Mouse (Mus musculus): ENCODE data around the gene Ybey. TPM values are rescaled to one million over a fixed set of nuclear protein-coding genes. Genes with fewer than 3 reads are reported as not detected.

Ybey gene
- 2.6 and 2.7 TPM in 2 replicates for polyA plus RNA-seq (2015; fragmentation: Nextera tagmentation; extraction: Ambion mirVana)

DNA sequence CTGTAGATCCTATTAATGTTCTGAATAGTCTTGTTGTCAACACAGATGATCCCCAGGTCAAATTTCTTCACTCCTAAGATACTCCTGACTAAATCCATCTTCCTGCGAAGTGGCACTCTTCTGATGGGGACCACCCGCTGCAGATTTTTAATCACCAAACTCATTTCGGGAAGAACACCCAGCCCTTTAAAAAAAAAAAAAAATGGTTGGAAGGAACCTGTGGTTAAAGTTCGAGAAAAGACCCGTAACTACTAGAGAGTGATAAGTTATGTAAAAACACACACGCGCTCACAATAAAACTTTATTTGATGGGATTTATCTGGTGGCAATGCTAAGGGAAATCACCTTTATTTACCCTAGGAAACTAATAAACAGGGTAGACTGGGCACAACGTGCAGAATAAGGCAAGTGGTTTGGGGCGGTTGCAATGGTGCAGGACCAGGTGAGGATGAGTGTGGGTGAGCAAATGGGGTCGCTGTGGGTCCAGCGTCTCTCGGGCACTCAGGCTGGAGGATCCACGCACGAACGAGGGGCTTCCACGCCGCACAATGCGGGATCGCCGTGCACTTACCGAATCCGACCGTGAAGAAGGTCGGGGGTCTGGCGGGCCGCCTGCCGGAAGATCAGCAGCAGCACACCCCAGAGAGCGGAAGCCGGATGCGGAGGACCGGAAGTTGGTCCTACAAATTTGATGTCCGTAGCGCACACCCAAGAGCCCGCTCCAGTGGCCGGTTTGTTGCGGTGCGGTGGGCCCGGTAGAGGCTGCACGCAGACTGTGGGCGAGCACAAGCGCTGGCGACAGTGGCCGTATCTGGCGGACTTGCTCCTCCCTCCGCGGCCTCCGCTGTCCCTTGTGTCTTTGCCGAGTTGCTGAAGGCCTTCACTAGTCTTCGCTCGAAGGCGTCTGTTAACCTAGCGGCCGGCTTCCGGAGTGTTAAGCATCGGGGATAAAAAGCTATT lies at the start of gene Ybey, which contains the start of gene Mcm3ap:
Gene Ybey, minus strand, starts transcription at position 912 of the 960 bp plus-strand sequence.
Gene Mcm3ap, plus strand, starts transcription at position 725 of the 960 bp plus-strand sequence.
- Histone ChIP-seq H3K27ac (replicated peaks) (peak within 1 kb of the TSS; percentile 94), H3K9me3 (replicated peaks) (no peaks in the 10 kb centered on the region), H3K4me1 (replicated peaks) (peaks cover 21% of the 10 kb centered on the region), H3K4me3 (replicated peaks) (peak within 1 kb of the TSS; percentile 88), H3K36me3 (replicated peaks) (peaks cover 33% of the 10 kb centered on the region), H3K27me3 (no peaks in the 10 kb centered on the region), H3K9ac (peak within 1 kb of the TSS; percentile 84), H3K4me2 (peak within 1 kb of the TSS; percentile 74)
- WGBS (ENCODE audit: insufficient replicate concordance) = under 1% methylated on average over 55 of the region's 55 CpGs
- ATAC-seq (ENCODE audit: insufficient read depth) = peak; percentile 93

- H3K9me3 ChIP-seq (replicated peaks) = no peaks in the 10 kb centered on the region
- H3K36me3 ChIP-seq (replicated peaks) = peaks cover 51% of the 10 kb centered on the region
- H3K4me1 ChIP-seq (replicated peaks) = no peaks in the 10 kb centered on the region
- peak; percentile 67 for ATAC-seq (ENCODE audit: insufficient read depth)
- H3K27me3 ChIP-seq = no peaks in the 10 kb centered on the region
- H3K27ac ChIP-seq (replicated peaks) = no peak overlapping the region
- no peak overlapping the region for H3K9ac ChIP-seq
- 37% methylated on average over 5 of the region's 5 CpGs for WGBS (ENCODE audit: insufficient replicate concordance)
- no peak overlapping the region for H3K4me2 ChIP-seq
- no peak overlapping the region for H3K4me3 ChIP-seq (replicated peaks)
Measured at GRCm38 (mm10) chr10:76512965-76513583, 44.2 kb upstream of the Ybey start.

- Histone ChIP-seq H3K9ac (no peak overlapping the region), H3K9me3 (replicated peaks) (no peaks in the 10 kb centered on the region), H3K27me3 (no peaks in the 10 kb centered on the region), H3K27ac (replicated peaks) (no peak overlapping the region), H3K4me2 (no peak overlapping the region), H3K4me3 (replicated peaks) (no peak overlapping the region), H3K4me1 (replicated peaks) (peaks cover 3% of the 10 kb centered on the region; the same call in 1 of the 2 replicates), H3K36me3 (replicated peaks) (peaks cover 82% of the 10 kb centered on the region)
- no peak for ATAC-seq (ENCODE audit: insufficient read depth)
- WGBS (ENCODE audit: insufficient replicate concordance) = 74% methylated on average over 7 of the region's 7 CpGs
Measured at GRCm38 (mm10) chr10:76505865-76506264, 37.0 kb upstream of the Ybey start.

- Histone ChIP-seq H3K9ac (no peak overlapping the region), H3K27ac (replicated peaks) (no peak overlapping the region), H3K4me3 (replicated peaks) (no peak overlapping the region), H3K9me3 (replicated peaks) (no peaks in the 10 kb centered on the region), H3K4me2 (no peak overlapping the region), H3K4me1 (replicated peaks) (peaks cover 3% of the 10 kb centered on the region; the same call in 1 of the 2 replicates), H3K27me3 (no peaks in the 10 kb centered on the region), H3K36me3 (replicated peaks) (peaks cover 86% of the 10 kb centered on the region)
- ATAC-seq (ENCODE audit: insufficient read depth) = peak; percentile 22; the same call in 1 of the 2 replicates
- 74% methylated on average over 11 of the region's 11 CpGs for whole genome bisulfite sequencing (ENCODE audit: insufficient replicate concordance)
Measured at GRCm38 (mm10) chr10:76504271-76504943, 35.5 kb upstream of the Ybey start.

GRCm38 (mm10) chr10:76497522-76497921 lies 28.6 kb upstream of the Ybey start:
- Histone ChIP-seq H3K4me3 (replicated peaks) (no peak overlapping the region), H3K4me1 (replicated peaks) (0 out of 2 replicates have a peak, but pooled peaks cover 9% of the 10 kb centered on the region), H3K4me2 (no peak overlapping the region), H3K9ac (no peak overlapping the region), H3K9me3 (replicated peaks) (no peaks in the 10 kb centered on the region), H3K27me3 (no peaks in the 10 kb centered on the region), H3K27ac (replicated peaks) (no peak overlapping the region), H3K36me3 (replicated peaks) (peaks cover 85% of the 10 kb centered on the region)
- no peak for ATAC-seq (ENCODE audit: insufficient read depth)
- WGBS (ENCODE audit: insufficient replicate concordance) = 81% methylated on average over 4 of the region's 4 CpGs

GRCm38 (mm10) chr10:76496366-76496765 lies 27.5 kb upstream of the Ybey start:
- Histone ChIP-seq H3K27ac (replicated peaks) (no peak overlapping the region), H3K27me3 (no peaks in the 10 kb centered on the region), H3K4me2 (no peak overlapping the region), H3K4me1 (replicated peaks) (0 out of 2 replicates have a peak, but pooled peaks cover 9% of the 10 kb centered on the region), H3K36me3 (replicated peaks) (peaks cover 81% of the 10 kb centered on the region), H3K9ac (no peak overlapping the region), H3K9me3 (replicated peaks) (no peaks in the 10 kb centered on the region), H3K4me3 (replicated peaks) (no peak overlapping the region)
- 52% methylated on average over 7 of the region's 7 CpGs for WGBS (ENCODE audit: insufficient replicate concordance)
- no peak for ATAC-seq (ENCODE audit: insufficient read depth)

GRCm38 (mm10) chr10:76495501-76495900 lies 26.6 kb upstream of the Ybey start:
- peaks cover 83% of the 10 kb centered on the region for H3K36me3 ChIP-seq (replicated peaks)

GRCm38 (mm10) chr10:76493527-76493926 lies 24.6 kb upstream of the Ybey start:
- Histone ChIP-seq H3K9ac (no peak overlapping the region), H3K9me3 (replicated peaks) (no peaks in the 10 kb centered on the region), H3K36me3 (replicated peaks) (peaks cover 83% of the 10 kb centered on the region), H3K4me3 (replicated peaks) (no peak overlapping the region), H3K27me3 (no peaks in the 10 kb centered on the region), H3K27ac (replicated peaks) (no peak overlapping the region), H3K4me1 (replicated peaks) (0 out of 2 replicates have a peak, but pooled peaks cover 10% of the 10 kb centered on the region), H3K4me2 (no peak overlapping the region)
- 30% methylated on average over 1 of the region's 1 CpGs for WGBS (ENCODE audit: insufficient replicate concordance)
- 0 out of 2 replicates have a peak, but pooled peaks have one; percentile 62 for ATAC-seq (ENCODE audit: insufficient read depth)

More at GRCm38 (mm10) chr10:76495501-76495900, 26.6 kb upstream of the Ybey start:
- H3K4me3 ChIP-seq (replicated peaks) = no peak overlapping the region
- H3K27ac ChIP-seq (replicated peaks) = no peak overlapping the region
- no peak overlapping the region for H3K4me2 ChIP-seq
- ATAC-seq (ENCODE audit: insufficient read depth) = no peak
- no peaks in the 10 kb centered on the region for H3K9me3 ChIP-seq (replicated peaks)
- no peaks in the 10 kb centered on the region for H3K27me3 ChIP-seq
- H3K4me1 ChIP-seq (replicated peaks) = 0 out of 2 replicates have a peak, but pooled peaks cover 9% of the 10 kb centered on the region
- no peak overlapping the region for H3K9ac ChIP-seq
- 72% methylated on average over 6 of the region's 6 CpGs for WGBS (ENCODE audit: insufficient replicate concordance)

DNA sequence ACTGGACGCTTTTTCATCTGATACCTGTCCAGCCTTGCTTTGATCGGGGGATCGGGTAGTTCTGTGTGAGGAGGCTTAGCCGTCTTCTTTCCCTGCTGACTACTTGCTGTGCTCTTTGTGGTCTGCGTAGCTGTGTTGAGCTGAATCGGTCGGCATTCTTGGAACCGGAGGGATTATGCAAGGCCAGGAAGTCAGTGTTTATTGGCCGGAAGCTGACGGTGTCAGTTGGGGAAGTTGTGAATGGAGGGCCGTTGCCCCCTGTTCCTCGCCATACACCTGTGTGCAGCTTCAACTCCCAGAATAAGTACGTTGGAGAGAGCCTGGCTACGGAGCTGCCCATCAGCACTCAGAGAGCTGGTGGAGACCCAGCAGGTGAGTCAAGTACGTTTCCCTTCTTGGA lies 20.3 kb upstream of the Ybey start:
- H3K9me3 ChIP-seq (replicated peaks) = no peaks in the 10 kb centered on the region
- H3K27me3 ChIP-seq = no peaks in the 10 kb centered on the region
- no peak for ATAC-seq (ENCODE audit: insufficient read depth)
- H3K27ac ChIP-seq (replicated peaks) = no peak overlapping the region
- peaks cover 13% of the 10 kb centered on the region for H3K4me1 ChIP-seq (replicated peaks)
- WGBS (ENCODE audit: insufficient replicate concordance) = 57% methylated on average over 15 of the region's 15 CpGs
- H3K36me3 ChIP-seq (replicated peaks) = peaks cover 94% of the 10 kb centered on the region
- H3K9ac ChIP-seq = no peak overlapping the region
- H3K4me3 ChIP-seq (replicated peaks) = no peak overlapping the region
- no peak overlapping the region for H3K4me2 ChIP-seq

- Histone ChIP-seq H3K4me1 (replicated peaks) (peaks cover 10% of the 10 kb centered on the region), H3K4me3 (replicated peaks) (no peak overlapping the region), H3K27me3 (no peaks in the 10 kb centered on the region), H3K9me3 (replicated peaks) (no peaks in the 10 kb centered on the region), H3K4me2 (no peak overlapping the region), H3K9ac (no peak overlapping the region), H3K36me3 (replicated peaks) (peaks cover 95% of the 10 kb centered on the region), H3K27ac (replicated peaks) (0 out of 2 replicates have a peak overlapping the region, but pooled peaks have one; percentile 14)
- 34% methylated on average over 8 of the region's 8 CpGs for WGBS (ENCODE audit: insufficient replicate concordance)
- peak; percentile 56 for ATAC-seq (ENCODE audit: insufficient read depth)
Measured at GRCm38 (mm10) chr10:76488265-76488664, 19.4 kb upstream of the Ybey start.

Measured in liver, embryonic 15.5 days (tissue).